ENCODE assay signal across 9 mouse cellular contexts in the genomic region with DNA sequence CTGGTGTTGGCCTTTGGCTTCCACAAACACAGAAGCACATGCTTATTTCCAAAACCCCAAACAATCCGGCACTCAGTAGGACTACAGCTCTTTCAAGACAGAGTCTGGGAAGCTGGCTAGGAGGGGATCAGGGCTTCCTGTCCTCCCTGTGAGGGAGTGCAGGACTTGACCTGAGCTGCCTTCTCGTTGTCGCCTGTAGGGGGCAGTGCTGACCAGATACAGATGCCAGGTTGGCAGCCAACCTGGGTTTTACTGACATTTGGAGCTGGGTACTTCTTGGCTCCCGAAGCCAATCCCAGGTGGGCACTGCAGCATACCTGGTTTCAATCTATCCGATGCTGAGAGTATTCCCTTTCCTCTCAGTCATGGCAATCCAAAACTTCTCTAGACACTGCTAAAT. TPM values are rescaled to one million over a fixed set of nuclear protein-coding genes. Genes with fewer than 3 reads are reported as not detected.
DNase-seq lines count a peak whose midpoint lies in the region.
"Had no signal": no experiment of that assay in that cellular context is flagged by ENCODE, and none has a peak within 500 bp of the region (broad histone marks: within the 10 kb centered on the region; RNA-seq: fewer than 3 reads in every experiment).

No protein-coding gene starts in this region.

- peak; percentile 22 for DNase-seq in right cerebral cortex, postnatal 14 days
- no peak for DNase-seq in right cerebral cortex, postnatal 25 days
- DNase-seq in adrenal gland, postnatal 14 days: peak; percentile 51
- peak; percentile 50 to 69 for DNase-seq in kidney, postnatal 25 days
- peak; percentile 7 for DNase-seq in thymus, postnatal 0 days (ENCODE audit: low spot score)
- DNase-seq in urinary bladder, postnatal 36 days (ENCODE audit: low spot score in 2 of 2): no peak
- no peak for DNase-seq in urinary bladder, postnatal 4 days (ENCODE audit: low spot score in 2 of 2)

RNA-seq across cellular contexts. Expression of a gene that starts 8.9 kb away (rescaled TPM):
- total RNA-seq in adrenal gland, postnatal 14 days (2021): not detected in 2 replicates
- not detected in 2 replicates for polyA plus RNA-seq in thymus, postnatal 0 days (2015; fragmentation: Nextera tagmentation; extraction: Ambion mirVana)
- polyA plus RNA-seq: lung, embryonic 15.5 days; stomach, embryonic 15.5 days had no signal

RNA-seq across cellular contexts. Expression of a gene that starts 16.3 kb away (rescaled TPM):
- total RNA-seq in adrenal gland, postnatal 14 days (2021): not detected in 2 replicates
- not detected in 2 replicates for polyA plus RNA-seq in thymus, postnatal 0 days (2015; fragmentation: Nextera tagmentation; extraction: Ambion mirVana)
- polyA plus RNA-seq: lung, embryonic 15.5 days; stomach, embryonic 15.5 days had no signal

RNA-seq across cellular contexts. Expression of a gene that starts 39.4 kb away (rescaled TPM):
- not detected in 2 replicates for total RNA-seq in adrenal gland, postnatal 14 days (2021)
- polyA plus RNA-seq in thymus, postnatal 0 days (2015; fragmentation: Nextera tagmentation; extraction: Ambion mirVana): 0.21 TPM in 1 of 2 replicates, not detected in the other
- polyA plus RNA-seq: lung, embryonic 15.5 days; stomach, embryonic 15.5 days had no signal

RNA-seq across cellular contexts. Expression of a gene that starts 41.1 kb away (rescaled TPM):
- 21.5 and 23.0 TPM in 2 replicates for total RNA-seq in adrenal gland, postnatal 14 days (2021)
- polyA plus RNA-seq in thymus, postnatal 0 days (2015; fragmentation: Nextera tagmentation; extraction: Ambion mirVana): 61.2 and 62.1 TPM in 2 replicates

RNA-seq across cellular contexts. Expression of a gene that starts 57.3 kb away (rescaled TPM):
- total RNA-seq in adrenal gland, postnatal 14 days (2021): 45.4 and 51.4 TPM in 2 replicates
- 21.4 and 33.0 TPM in 2 replicates for polyA plus RNA-seq in thymus, postnatal 0 days (2015; fragmentation: Nextera tagmentation; extraction: Ambion mirVana)

Comparison
In these comparisons a context has a peak if more than half of its experiments do, and no peak if none do; other contexts are left out.
1. DNase-seq: peak in right cerebral cortex, postnatal 14 days (single experiment), adrenal gland, postnatal 14 days (single experiment), kidney, postnatal 25 days (2 of 2) and thymus, postnatal 0 days (single experiment); none in right cerebral cortex, postnatal 25 days (single experiment), urinary bladder, postnatal 36 days (0 of 2) and urinary bladder, postnatal 4 days (0 of 2).